Mouse (Mus musculus): ENCODE results near the gene Atg9b.

- TF ChIP-seq POLR2A (IDR thresholded peaks at IDR 0.05; ENCODE audit: borderline replicate concordance, control insufficient read depth, low read depth, low read length) = no peak
- TF ChIP-seq CTCF (IDR thresholded peaks at IDR 0.05; ENCODE audit: control insufficient read depth, insufficient read depth, low read length) = no peak
These were observed 41.9 kb downstream of the Atg9b start for GRCm38 (mm10) chr5:24350073-24350472.

Data from bone marrow, adult 2 months (tissue).